Mouse (Mus musculus) ES-Bruce4 (cell line): Measurements from ENCODE around the gene Il10. TPM values are rescaled to one million over a fixed set of nuclear protein-coding genes. Genes with fewer than 3 reads are reported as not detected.
"Not testable (repeated sequence)": the region's sequence is repeated elsewhere in the genome, so short reads cannot be mapped to it uniquely, and the experiment has no call there.

Source experiments
- H3K27ac ChIP-seq: 2 replicates; pipeline ENCODE4 v1.5.1; 2012; ENCODE audit warnings: low read length, inconsistent platforms; ENCODE audit not compliant: insufficient read depth
- H3K27me3 ChIP-seq: 2 replicates; pipeline ENCODE4 v1.6.1; 2012; ENCODE audit warnings: mild to moderate bottlenecking, low read length, inconsistent platforms; ENCODE audit not compliant: control insufficient read depth, poor library complexity, insufficient read depth, severe bottlenecking
- H3K36me3 ChIP-seq: 2 replicates; pipeline ENCODE4 v1.6.1; 2012; ENCODE audit warnings: inconsistent platforms, mild to moderate bottlenecking, low read length, moderate library complexity; ENCODE audit not compliant: control insufficient read depth, poor library complexity, insufficient read depth, severe bottlenecking
- H3K4me1 ChIP-seq: one replicate; pipeline ENCODE4 v1.8.1; 2011; ENCODE audit warnings: low read length; ENCODE audit not compliant: control insufficient read depth, insufficient read depth
- H3K4me3 ChIP-seq: 2 replicates; pipeline ENCODE4 v1.5.1; 2011; ENCODE audit warnings: low read depth, mild to moderate bottlenecking, low read length
- H3K9ac ChIP-seq: 2 replicates; pipeline ENCODE4 v1.6.1; 2012; ENCODE audit warnings: low read depth, mild to moderate bottlenecking, inconsistent platforms; ENCODE audit not compliant: poor library complexity, severe bottlenecking
- H3K9me3 ChIP-seq: replicated peaks from 2 replicates; pipeline ENCODE4 v1.6.1; 2012; ENCODE audit warnings: mild to moderate bottlenecking, low read length, inconsistent platforms; ENCODE audit not compliant: control insufficient read depth, poor library complexity, insufficient read depth, severe bottlenecking
- CTCF ChIP-seq: IDR thresholded peaks from one replicate; pipeline ENCODE4 v1.8.1; 2011; ENCODE audit warnings: low read depth, low read length
- EP300 ChIP-seq: IDR thresholded peaks from 2 replicates; pipeline ENCODE4 v1.6.1; 2011; ENCODE audit warnings: low read depth, low read length; ENCODE audit not compliant: insufficient read depth
- POLR2A ChIP-seq: IDR thresholded peaks from one replicate; pipeline ENCODE4 v1.8.1; 2011; ENCODE audit warnings: low read length; ENCODE audit not compliant: insufficient read depth
- polyA plus RNA-seq: library from polyadenylated mRNA; stranded (reverse); fragments of >200 nt; gene quantifications from 2 replicates; pipeline ENCODE4 v1.2.4, GENCODE M21; 2011; ENCODE audit warnings: low read depth; ENCODE audit not compliant: missing spikeins, insufficient read depth, insufficient read length

Gene Il10
- polyA plus RNA-seq, 1 experiment, result not detected

DNA sequence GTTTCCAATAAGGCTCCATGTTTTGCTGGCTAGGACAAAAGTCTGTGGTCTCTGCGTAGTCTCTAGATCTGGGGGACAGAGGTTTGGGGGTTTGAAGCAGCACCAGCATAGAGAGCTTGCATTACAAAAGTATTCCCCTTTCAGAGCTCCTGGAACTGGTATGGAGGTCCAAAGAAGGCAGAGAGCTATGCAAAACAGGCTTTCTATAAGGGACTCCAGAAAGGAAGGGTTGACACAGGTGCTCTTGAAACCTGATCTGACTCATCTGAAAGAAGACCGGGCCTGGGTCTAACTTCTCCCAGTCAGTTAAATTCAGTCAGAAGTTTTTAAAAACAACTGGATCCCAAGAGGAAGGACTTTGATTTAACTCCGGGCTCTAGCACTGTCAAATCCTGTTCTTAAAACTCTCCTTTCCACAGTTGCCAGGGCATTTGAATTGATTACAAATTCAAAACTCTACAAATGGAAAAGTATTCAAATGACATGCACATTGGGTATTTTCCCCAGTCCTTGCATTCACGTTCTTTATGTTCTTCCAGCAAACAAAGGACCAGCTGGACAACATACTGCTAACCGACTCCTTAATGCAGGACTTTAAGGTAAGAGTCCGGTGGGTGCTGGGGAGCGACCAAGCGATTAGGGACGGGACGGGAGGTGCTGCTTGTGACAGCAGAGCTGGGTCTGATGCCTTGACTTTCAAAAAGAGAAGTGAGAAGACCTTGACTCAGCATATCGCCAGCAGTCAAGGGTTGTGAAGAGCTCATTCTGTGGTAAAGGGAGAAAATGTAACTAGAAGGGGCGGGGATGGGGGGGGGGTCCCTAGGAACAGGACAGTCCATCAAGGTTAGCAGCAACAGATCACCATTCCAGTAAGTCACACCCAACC is 1.0 kb downstream of the Il10 start:
- Histone ChIP-seq H3K36me3 (no peaks in the 10 kb centered on the region), H3K9ac (no peak overlapping the region), H3K4me3 (no peak overlapping the region), H3K9me3 (no peaks in the 10 kb centered on the region), H3K27me3 (no peaks in the 10 kb centered on the region), H3K4me1 (no peaks in the 10 kb centered on the region), H3K27ac (peak overlapping the region; percentile 34; the same call in 1 of the 2 replicates)
- TF ChIP-seq CTCF (no peak), POLR2A (no peak), EP300 (0 out of 2 replicates have a peak, but pooled peaks have one; percentile 42)

DNA sequence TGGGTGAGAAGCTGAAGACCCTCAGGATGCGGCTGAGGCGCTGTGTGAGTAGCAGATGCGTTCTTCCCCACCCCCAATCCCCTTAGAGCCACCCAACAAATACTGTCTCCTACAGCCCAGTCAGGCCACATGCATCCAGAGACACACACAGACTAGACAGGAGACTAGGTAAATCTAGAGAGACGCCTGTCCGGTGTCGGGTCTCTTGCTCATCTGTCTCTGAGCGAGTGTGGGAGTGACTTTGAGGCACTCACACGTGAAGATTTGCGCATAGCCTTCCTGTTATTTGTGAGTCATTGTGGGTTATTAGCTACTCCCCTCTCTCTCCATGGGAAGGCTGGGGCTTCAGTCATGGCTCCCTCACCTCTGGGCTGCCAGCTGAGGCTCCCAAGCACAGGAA is 1.8 kb downstream of the Il10 start:
- TF ChIP-seq CTCF, result no peak
- TF ChIP-seq EP300, result no peak
- no peak for TF ChIP-seq POLR2A
- no peaks in the 10 kb centered on the region for H3K27me3 ChIP-seq
- H3K27ac ChIP-seq, result no peak overlapping the region
- H3K9ac ChIP-seq, result no peak overlapping the region
- H3K36me3 ChIP-seq, result no peaks in the 10 kb centered on the region
- no peaks in the 10 kb centered on the region for H3K9me3 ChIP-seq
- peaks cover 2% of the 10 kb centered on the region for H3K4me1 ChIP-seq
- no peak overlapping the region for H3K4me3 ChIP-seq

DNA sequence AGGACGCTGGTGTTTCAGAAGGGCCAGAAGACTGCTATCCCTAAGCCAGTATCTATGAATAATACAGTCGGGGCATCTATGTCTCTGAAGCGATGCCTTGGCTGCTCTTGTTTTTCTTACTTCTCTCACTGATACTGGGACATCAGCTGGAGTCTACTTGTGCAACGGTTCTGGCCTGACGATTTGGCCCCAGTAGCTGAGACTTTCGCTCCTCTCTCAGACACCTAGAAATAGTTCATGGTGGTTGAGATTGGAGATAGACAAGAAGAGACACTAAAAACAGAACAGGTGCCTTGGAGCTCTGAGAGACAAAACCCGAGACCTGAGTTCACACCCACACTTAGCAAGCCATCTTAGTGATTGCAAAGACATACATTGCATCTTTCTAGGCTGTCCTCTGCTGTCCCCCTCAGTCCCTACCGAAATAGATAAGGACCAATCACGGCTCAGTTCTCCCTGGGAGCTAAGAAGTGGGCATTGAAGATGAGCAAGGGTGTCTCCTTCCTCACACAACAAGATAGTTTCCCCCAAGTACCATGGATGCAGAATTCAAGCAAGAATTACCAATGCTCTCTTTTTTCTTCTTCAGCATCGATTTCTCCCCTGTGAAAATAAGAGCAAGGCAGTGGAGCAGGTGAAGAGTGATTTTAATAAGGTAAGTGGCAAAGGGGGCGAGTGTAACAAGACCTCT is 2.4 kb downstream of the Il10 start:
- Histone ChIP-seq H3K4me1 (peaks cover 2% of the 10 kb centered on the region), H3K9ac (no peak overlapping the region), H3K27ac (no peak overlapping the region), H3K27me3 (no peaks in the 10 kb centered on the region), H3K9me3 (no peaks in the 10 kb centered on the region), H3K36me3 (no peaks in the 10 kb centered on the region), H3K4me3 (no peak overlapping the region)
- TF ChIP-seq POLR2A (no peak), EP300 (no peak), CTCF (no peak)

DNA sequence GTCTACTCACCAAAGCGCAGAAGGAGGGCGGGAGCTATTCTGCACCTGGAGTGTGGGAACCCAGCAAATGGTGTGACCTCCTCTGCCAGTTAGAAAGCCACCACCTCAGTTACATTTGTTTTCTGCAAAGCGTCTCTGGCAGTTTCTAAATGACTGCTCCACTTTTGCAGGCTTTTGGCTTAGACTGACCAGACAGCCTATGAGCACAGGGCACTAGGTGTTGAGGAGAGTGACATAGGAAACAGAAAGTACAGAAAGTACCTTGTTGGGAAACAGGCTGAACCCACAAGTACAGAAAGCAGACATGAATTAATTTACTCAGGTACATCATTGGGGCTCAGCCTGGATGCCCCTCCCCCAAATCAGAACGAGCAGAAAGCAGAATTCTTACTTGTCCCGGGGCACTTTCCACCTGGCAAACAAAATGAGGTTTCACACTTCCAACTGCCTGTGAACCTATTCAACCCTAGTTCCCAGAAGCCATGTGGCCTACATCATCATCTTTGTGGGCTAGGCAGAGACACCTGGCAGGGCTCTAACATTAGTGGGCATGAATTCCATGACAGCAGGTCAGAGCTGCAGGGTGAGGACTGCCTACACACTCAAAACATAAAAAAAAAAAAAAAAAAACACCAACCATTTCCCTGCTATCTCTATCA is 3.1 kb downstream of the Il10 start:
- Histone ChIP-seq H3K27ac (no peak overlapping the region), H3K9me3 (no peaks in the 10 kb centered on the region), H3K9ac (no peak overlapping the region), H3K27me3 (no peaks in the 10 kb centered on the region), H3K4me3 (no peak overlapping the region), H3K36me3 (no peaks in the 10 kb centered on the region), H3K4me1 (peaks cover 2% of the 10 kb centered on the region)
- no peak for TF ChIP-seq CTCF
- TF ChIP-seq POLR2A, result no peak

DNA sequence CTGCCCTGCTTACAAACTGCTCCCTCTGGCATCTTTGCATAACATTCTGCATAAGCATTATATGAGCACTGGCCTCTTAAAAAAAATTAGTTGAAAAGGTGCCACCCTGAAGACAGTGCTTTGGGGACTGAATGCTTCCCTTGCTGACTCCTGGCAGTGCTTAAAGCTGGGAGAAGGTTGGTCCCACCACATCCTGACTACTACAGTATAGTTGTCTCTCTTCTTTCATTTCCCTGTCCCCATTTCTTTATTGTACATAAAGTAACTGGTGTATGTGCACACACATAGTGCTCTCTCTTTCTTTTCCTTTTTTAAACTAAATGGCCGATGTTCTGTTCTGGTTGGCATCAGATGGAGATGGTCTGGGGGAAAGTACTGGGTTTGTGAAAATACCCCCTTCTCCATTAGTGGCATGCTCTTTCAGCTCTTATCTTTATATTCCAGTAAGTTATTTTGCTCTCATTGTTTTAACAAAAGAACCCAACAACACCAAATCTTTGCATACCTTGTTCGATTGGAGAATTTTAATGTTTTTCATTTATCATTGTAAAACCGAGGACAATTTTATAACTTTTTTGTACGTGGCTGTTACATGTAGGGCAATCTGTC is 3.7 kb downstream of the Il10 start:
- H3K4me1 ChIP-seq, H3K4me3 ChIP-seq, H3K9me3 ChIP-seq, H3K36me3 ChIP-seq, H3K27me3 ChIP-seq, H3K9ac ChIP-seq, H3K27ac ChIP-seq: not testable (repeated sequence)
